Mouse (Mus musculus) kidney, postnatal 10 days (tissue): ENCODE results near the gene Ddx54.

Experiments
- DNase-seq: peaks from one replicate; pipeline ENCODE4 v3.0.0; 2021; ENCODE audit warnings: mixed read lengths

Gene Ddx54

GRCm38 (mm10) chr5:120582002-120582401 is 30.5 kb upstream of the Ddx54 start:
- DNase-seq = no peak

GRCm38 (mm10) chr5:120583511-120583910 is 29.0 kb upstream of the Ddx54 start:
- no peak for DNase-seq

- no peak for DNase-seq
Measured at GRCm38 (mm10) chr5:120584968-120585367, 27.6 kb upstream of the Ddx54 start.

DNA sequence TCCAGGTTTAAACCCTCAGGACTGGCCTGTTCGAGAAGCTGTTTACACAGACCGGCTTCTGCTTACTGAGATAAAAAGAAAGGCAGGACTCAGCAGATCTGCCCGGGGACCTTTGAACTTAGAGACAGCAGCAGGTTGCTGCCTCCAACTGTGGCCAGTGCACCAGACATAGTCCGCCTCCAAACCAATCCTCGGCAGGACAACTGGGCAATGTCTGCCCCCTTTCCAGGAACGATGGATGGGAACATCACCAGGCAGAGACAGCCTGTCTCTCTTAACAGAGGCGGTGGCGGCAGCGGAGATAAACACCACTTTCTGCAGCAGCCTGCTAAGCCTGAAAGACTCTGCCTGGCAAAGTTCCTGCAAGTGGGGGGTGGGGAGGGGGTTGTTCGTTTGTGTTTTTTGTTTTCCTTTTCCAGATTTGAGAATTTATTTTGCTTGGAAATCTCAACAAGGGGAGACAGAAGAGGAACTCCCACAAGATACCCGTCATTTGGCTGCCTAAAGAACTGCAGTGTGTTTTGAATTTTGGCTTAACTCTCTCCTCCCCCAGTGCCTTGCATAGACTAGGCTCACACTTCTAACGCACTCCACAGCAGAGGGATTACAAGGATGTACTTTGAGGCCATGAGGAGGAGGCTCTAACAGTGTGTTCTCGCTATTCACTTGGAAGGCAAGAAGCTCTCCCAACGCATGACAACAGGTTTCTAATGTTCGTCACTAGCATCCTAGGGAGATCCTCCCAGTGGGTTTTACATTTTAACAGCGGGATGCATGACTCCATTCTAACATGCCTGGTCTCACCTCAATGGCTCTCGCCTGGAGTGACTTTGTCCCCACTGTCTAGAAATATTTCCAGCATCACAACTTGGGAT is 25.6 kb upstream of the Ddx54 start:
- peak; percentile 79 for DNase-seq

DNA sequence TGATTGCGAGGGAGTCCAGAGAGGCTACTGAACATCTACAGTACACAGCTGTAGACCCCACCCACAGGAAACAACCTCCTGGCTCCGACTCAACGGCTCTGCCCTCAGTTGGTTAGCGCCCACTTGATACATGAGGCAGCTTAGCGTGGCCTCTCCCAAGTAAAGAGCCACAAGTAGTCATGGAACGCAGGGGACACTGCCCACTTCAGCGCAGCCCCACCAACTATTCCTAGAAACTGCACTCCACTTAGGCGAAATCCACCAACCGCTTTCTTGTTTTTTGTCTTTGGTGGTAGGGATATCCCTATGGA is 25.0 kb upstream of the Ddx54 start:
- peak; percentile 68 for DNase-seq

DNA sequence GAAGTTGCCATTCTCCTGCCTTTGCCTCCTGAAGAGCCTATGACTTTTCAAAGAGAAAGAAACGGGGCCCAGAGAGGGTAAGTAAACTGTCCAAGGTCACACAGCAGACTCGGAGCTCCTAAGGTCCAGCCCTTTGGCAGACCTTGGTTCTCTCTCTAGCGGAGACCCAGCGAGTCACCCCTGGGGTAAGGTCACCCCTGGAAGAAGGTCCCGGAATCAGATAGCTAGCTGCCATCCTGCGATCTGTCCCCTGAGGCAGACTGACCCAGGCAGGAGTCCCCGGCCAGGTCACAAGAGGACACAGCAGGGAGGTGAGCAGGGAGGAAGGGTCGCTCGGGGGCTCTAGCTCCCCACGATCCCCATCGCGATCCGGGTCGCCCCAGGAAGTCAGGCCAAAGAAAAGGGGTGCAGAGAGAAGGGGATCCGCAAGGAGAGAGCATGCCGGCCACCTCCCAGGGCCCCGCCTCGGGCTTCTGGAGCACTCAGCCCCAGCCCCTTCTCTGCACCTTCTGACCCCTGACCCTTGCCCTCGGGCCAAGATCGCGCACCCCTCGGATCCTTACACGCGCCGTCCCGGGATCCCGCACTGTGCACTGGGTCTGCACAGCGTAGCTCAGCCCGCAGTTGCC is 24.5 kb upstream of the Ddx54 start:
- no peak for DNase-seq

GRCm38 (mm10) chr5:120588569-120589094 is 23.9 kb upstream of the Ddx54 start, which contains the start of the genes Tpcn1 and Iqcd:
Gene Tpcn1 (minus strand): TSS chr5:120588673.
Gene Iqcd (plus strand): TSS chr5:120589016.
- peak; percentile 100 for DNase-seq

DNA sequence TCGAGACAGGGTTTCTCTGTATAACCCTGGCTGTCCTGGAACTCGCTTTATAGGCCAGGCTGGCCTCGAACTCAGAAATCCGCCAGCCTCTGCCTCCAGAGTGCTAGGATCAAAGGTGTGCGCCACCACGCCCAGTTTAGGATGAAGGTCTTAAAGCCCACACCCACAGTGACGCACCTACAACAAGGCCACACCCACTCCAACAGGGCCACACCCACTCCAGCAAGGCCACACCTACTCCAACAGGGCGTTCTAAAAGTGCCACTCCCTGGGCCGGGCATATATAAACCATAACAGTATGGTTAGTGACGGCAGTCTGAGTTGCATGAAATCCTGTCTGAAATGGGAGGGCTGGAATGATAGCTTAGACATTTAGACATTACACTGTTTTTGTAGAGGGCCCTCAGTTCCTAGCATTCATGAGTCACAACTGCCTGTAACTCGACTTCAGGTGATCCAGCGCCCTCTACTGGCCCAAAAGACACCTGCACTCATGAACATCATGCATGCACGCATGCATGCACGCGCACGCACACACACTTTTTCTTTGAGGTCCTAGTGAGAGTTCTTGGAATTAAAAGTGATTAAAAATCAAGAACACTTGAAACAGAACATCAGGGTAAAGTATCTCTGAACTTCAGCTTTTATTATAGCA is 22.1 kb upstream of the Ddx54 start:
- no peak for DNase-seq

DNA sequence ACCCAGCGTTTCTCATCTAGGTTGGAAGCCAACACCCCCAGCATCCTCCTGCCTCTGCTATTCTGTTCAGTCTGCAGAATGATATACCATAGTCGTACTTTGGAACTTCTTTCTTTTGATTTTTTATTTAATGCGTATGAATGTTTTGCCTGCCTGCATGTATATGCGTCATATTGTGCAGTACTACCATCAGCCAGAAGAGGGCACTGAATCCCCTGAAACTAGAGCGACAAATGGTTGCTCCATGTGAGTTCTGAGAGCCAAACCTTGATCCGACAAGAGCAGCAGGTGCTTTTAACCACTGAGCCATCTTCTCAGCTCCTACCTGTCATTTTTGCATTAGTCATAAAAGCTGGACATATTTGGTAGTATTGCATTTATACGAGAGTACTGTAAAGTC is 20.4 kb upstream of the Ddx54 start:
- no peak for DNase-seq

DNA sequence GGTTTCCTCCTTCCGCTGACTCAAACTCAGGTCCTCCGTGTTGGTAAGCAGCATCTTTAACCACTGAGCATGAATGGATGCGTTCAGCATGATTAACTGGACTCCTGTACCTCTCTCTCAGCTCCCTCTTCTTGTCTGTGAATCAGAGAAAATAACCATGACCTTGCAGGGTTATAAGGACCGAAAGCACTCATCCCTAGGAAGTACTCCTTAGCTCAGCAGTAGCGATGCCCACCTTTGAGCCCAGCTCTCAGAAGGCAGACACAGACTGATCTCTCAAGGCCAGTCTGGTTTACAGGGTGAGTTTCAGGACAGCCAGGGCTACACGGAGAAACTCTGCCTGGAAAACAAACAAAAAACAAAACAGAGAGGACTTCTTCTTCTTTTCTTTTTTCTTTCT is 18.1 kb upstream of the Ddx54 start:
- no peak for DNase-seq

DNA sequence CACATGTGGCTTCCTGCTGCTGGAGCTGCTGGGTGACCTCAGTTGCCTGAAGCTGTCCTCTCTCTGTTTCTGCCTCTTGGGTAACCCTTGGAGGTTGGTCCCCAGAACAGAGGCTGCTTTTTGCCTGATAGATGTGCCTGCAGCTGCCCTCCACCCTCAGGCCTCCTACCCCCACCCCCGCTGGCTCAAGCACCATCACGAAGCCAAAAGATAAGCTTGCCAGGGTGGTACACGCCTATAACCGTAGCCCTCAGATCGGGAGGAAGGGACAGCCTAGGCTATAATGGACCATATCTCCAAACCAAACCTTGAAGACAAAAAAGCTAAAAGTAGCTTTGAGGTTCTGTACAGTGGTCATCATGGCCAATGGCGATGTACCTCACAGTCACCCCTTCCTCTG is 12.9 kb upstream of the Ddx54 start:
- DNase-seq = no peak

GRCm38 (mm10) chr5:120600946-120601668 is 11.4 kb upstream of the Ddx54 start:
- peak; percentile 39 for DNase-seq

DNA sequence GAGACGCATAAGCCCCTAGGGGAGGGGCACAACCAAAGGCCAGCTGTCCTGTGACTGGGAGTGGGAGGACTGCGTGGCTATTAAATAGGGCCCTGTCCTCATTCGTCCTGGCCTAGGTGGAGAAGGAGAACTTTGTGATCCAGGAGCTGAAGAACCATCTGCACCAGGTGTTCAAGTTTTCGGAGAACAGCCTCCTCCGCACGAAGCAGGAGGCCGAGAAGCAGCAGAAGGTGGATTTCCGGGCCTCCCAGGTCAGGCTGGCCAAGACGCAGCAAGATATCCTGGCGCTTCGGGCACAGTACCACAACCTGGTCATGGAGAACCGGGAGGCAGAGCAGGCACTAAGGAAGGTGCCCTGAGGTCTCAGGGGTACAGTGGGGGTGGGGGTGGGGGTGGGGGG is 10.3 kb upstream of the Ddx54 start:
- no peak for DNase-seq

GRCm38 (mm10) chr5:120603515-120603914 is 9.0 kb upstream of the Ddx54 start:
- no peak for DNase-seq

DNA sequence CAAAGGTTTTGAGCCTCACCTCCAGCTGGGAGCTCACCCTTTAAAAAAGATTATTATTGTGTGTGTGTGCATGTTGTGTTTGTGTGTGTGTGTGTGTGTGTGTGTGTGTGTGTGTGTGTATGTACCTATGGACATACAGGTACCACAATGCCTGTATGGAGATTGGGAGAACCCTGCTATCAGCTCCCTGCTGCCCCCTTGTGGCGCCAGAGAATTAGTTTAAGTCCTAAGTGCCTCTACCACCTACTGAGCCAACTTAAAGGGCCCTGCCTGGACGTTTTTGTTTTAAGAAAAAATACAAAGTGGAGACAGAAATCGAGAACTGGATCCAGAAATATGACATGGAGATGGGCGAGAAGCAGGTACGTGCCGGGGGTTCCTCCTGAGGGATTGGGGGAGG is 7.7 kb upstream of the Ddx54 start:
- DNase-seq = peak; percentile 94

DNA sequence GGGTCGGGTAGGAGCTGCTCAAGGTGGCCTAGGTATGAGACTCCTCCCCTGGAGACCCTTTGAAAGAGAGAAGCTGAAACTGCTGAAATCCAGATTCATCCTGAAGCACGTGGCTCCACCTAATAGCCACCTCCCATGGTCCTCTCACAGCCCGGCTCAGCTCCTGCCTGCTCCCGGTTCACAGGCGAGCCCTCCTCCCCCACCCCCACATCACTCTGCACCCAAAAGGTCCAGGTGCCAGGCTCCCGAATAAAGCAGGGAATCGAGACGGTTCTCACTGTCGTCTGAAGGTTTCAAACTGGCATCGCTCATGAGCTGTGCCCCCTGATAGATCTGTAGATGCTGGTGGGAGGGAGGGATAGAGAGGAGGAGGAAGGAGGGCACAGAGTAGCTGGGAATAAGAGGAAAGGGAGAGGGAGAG is 7.3 kb upstream of the Ddx54 start:
- no peak for DNase-seq

DNA sequence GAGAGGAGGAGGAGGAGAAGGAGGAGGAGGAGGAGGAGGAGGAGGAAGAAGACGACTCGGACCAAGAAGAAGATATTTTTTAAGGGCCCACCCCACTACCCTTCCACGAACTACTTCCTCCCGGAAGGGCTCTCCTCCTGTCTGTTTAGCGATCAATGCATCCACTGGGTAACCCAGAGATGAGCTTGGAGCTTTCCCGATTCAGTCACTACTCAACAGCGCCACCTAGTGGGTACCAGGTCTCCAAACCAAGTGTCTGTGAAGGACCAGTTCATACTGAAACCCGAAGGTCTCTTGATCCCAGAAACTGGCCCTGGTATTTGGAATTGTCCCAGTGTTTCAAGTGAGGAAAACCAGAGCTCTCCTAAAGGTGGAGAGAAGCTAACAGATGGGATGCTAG is 6.9 kb upstream of the Ddx54 start:
- DNase-seq = peak; percentile 95

- DNase-seq = no peak
Measured at GRCm38 (mm10) chr5:120606590-120607200, 5.8 kb upstream of the Ddx54 start.

DNA sequence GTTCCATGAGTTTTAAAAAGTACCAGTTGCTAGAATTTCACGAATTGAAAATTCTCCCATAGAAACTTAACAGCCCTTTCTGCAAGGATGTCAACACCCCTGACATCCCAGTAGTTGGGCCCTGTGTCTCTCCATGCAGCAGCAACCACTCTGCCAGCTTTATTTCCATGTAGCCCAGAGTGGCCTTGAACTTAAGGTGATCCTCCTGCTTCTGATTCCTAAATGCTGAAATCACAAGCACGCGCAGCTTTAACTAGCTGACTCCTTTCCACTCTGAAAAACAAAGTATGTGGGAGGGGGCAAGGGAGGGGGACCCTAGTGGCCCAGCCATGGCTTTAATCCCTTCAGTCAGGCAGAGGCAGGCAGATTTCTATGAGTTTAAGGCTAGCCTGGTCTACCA is 5.2 kb upstream of the Ddx54 start:
- DNase-seq = no peak

GRCm38 (mm10) chr5:120609246-120609775 is 3.2 kb upstream of the Ddx54 start:
- DNase-seq = peak; percentile 14

- DNase-seq = peak; percentile 68
Measured at GRCm38 (mm10) chr5:120610906-120611305, 1.6 kb upstream of the Ddx54 start.

DNA sequence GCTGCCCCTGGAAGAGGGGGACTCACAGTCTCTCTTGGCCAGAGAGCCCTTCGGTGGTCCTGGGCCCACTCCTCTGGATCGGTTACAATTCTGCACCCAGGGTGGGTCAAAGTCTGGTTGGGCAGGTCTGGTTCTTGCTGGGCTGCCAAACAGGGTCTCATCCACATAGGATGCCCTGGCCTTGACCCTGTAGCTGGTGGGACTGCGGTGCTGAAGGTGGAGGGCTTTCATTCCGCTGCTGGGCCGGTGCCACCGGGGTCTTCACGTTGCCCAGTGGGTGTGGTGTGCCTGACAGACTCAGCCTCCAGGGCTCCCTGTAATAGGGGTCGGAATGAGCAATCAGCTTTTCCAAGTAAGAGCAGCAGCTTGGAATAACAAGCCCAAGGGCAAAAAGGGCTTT is 1.1 kb upstream of the Ddx54 start:
- peak; percentile 24 for DNase-seq
